Mouse (Mus musculus): Measurements from ENCODE around the gene Denr. TPM values are rescaled to one million over a fixed set of nuclear protein-coding genes. Genes with fewer than 3 reads are reported as not detected.

The Denr gene
- polyA plus RNA-seq, 1 experiment from 2014 or later, result 81.9 TPM

GRCm38 (mm10) chr5:123969216-123969615 lies 62.2 kb downstream of the Denr start:
- peaks cover 24% of the 10 kb centered on the region for H3K27me3 ChIP-seq (replicated peaks)
- ATAC-seq (ENCODE audit: extremely low read depth, insufficient number of reproducible peaks, low FRiP score, low TSS enrichment), result no peak
- no peak overlapping the region for H3K9ac ChIP-seq
- WGBS, result 71% methylated on average over 8 of the region's 8 CpGs
- no peak overlapping the region for H3K27ac ChIP-seq (replicated peaks)
- H3K4me1 ChIP-seq, result peaks cover 12% of the 10 kb centered on the region; the same call in 1 of the 2 replicates
- H3K36me3 ChIP-seq, result no peaks in the 10 kb centered on the region
- no peaks in the 10 kb centered on the region for H3K9me3 ChIP-seq
- no peak overlapping the region for H3K4me2 ChIP-seq
- H3K4me3 ChIP-seq, result no peak overlapping the region

DNA sequence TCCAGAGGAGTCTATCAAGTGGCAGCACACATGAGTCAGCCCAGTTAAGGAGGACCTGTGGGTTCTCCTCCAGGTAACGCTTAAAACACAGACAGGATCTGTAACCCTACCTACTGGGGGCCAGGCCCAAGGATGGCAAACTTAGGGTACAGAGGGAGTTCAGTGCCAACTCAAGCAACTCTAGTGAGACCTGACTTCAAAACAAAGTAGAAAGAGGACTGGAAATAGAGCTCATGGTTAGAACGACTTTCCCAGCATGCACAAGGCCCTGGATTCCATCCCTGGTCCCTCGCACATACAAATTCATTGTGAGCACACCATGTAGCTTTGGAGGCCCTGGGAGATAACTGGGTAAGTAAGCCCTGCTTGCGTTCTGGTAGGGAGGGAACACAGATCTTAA lies 63.6 kb downstream of the Denr start:
- 74% methylated on average over 4 of the region's 4 CpGs for WGBS
- no peak overlapping the region for H3K4me2 ChIP-seq
- no peak overlapping the region for H3K4me3 ChIP-seq
- H3K27ac ChIP-seq (replicated peaks), result no peak overlapping the region
- H3K4me1 ChIP-seq, result peaks cover 17% of the 10 kb centered on the region
- peaks cover 36% of the 10 kb centered on the region for H3K27me3 ChIP-seq (replicated peaks)
- no peak overlapping the region for H3K9ac ChIP-seq
- no peaks in the 10 kb centered on the region for H3K9me3 ChIP-seq
- no peaks in the 10 kb centered on the region for H3K36me3 ChIP-seq
- no peak for ATAC-seq (ENCODE audit: extremely low read depth, insufficient number of reproducible peaks, low FRiP score, low TSS enrichment)

GRCm38 (mm10) chr5:123972453-123972852 lies 65.5 kb downstream of the Denr start:
- Histone ChIP-seq H3K27ac (replicated peaks) (no peak overlapping the region), H3K4me2 (no peak overlapping the region), H3K4me1 (peaks cover 24% of the 10 kb centered on the region), H3K9ac (no peak overlapping the region), H3K9me3 (no peaks in the 10 kb centered on the region), H3K4me3 (no peak overlapping the region), H3K27me3 (replicated peaks) (peaks cover 55% of the 10 kb centered on the region), H3K36me3 (no peaks in the 10 kb centered on the region)
- no peak for ATAC-seq (ENCODE audit: extremely low read depth, insufficient number of reproducible peaks, low FRiP score, low TSS enrichment)
- 65% methylated on average over 6 of the region's 6 CpGs for WGBS

DNA sequence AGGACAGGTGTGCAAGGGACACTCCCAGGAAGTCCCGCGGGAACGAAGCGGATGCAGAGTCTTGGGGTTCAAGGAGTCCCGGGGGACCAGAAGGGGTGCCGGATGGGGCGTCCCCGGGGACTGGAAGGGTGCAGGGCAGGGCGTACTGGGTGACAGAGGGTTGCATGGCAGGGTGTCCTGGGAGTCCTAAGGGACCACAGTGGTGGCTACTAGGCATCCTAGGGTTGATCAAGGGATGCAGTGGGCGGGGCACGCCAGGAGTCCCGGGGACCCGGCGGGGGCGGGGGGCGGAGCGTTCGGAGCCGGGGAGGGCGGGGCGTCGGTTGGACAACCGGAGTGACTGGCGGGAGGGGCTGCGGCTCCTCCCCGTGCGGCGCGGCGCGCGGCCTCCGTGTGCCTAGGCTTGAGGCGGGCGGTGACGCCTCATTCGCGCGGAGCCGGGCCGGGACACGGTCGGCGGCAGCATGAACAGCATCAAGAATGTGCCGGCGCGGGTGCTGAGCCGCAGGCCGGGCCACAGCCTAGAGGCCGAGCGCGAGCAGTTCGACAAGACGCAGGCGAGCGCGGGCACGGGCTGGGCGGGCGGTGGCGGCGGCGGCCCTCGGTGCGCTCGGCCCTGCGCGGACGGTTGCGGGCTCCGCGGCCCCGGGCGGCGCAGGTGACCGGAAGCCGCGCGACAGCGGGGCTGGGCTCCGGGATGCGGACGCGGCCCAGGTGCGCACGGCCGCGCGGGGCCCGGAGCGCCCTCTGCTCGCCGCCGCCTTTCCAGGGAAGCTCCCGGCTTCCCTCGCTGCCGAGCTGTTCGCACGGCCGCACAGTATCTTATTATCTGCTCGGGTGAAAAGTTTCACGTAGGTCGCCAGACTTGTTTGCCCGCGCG lies 66.6 kb downstream of the Denr start, which contains the start of gene Hip1r:
TSS of gene Hip1r (plus strand) at position 330 of the 880 bp plus-strand sequence.
- no peaks in the 10 kb centered on the region for H3K9me3 ChIP-seq
- peak within 1 kb of the TSS; percentile 77 for H3K4me3 ChIP-seq
- WGBS, result 2% methylated on average over 86 of the region's 106 CpGs
- ATAC-seq (ENCODE audit: extremely low read depth, insufficient number of reproducible peaks, low FRiP score, low TSS enrichment), result peak; percentile 56
- peak within 1 kb of the TSS; percentile 99 for H3K4me2 ChIP-seq
- peak within 1 kb of the TSS; percentile 15; the same call in 1 of the 2 replicates for H3K27ac ChIP-seq (replicated peaks)
- H3K9ac ChIP-seq, result peak within 1 kb of the TSS; percentile 87
- peaks cover 35% of the 10 kb centered on the region for H3K4me1 ChIP-seq
- no peaks in the 10 kb centered on the region for H3K36me3 ChIP-seq
- H3K27me3 ChIP-seq (replicated peaks), result peaks cover 59% of the 10 kb centered on the region

- Histone ChIP-seq H3K4me2 (peak overlapping the region; percentile 99), H3K4me1 (peaks cover 36% of the 10 kb centered on the region), H3K9ac (peak overlapping the region; percentile 87), H3K27ac (replicated peaks) (peak overlapping the region; percentile 15; the same call in 1 of the 2 replicates), H3K36me3 (no peaks in the 10 kb centered on the region), H3K27me3 (replicated peaks) (peaks cover 59% of the 10 kb centered on the region), H3K4me3 (peak overlapping the region; percentile 77), H3K9me3 (no peaks in the 10 kb centered on the region)
- under 1% methylated on average over 14 of the region's 14 CpGs for WGBS
- ATAC-seq (ENCODE audit: extremely low read depth, insufficient number of reproducible peaks, low FRiP score, low TSS enrichment), result no peak
Measured at GRCm38 (mm10) chr5:123974179-123974485, 67.2 kb downstream of the Denr start.

- Histone ChIP-seq H3K4me1 (peaks cover 41% of the 10 kb centered on the region), H3K27ac (replicated peaks) (no peak overlapping the region), H3K36me3 (no peaks in the 10 kb centered on the region), H3K4me2 (peak overlapping the region; percentile 99), H3K9me3 (no peaks in the 10 kb centered on the region), H3K27me3 (replicated peaks) (peaks cover 59% of the 10 kb centered on the region), H3K9ac (peak overlapping the region; percentile 87), H3K4me3 (peak overlapping the region; percentile 77)
- ATAC-seq (ENCODE audit: extremely low read depth, insufficient number of reproducible peaks, low FRiP score, low TSS enrichment), result no peak
- 43% methylated on average over 11 of the region's 11 CpGs for WGBS
Measured at GRCm38 (mm10) chr5:123974616-123975111, 67.7 kb downstream of the Denr start.

DNA sequence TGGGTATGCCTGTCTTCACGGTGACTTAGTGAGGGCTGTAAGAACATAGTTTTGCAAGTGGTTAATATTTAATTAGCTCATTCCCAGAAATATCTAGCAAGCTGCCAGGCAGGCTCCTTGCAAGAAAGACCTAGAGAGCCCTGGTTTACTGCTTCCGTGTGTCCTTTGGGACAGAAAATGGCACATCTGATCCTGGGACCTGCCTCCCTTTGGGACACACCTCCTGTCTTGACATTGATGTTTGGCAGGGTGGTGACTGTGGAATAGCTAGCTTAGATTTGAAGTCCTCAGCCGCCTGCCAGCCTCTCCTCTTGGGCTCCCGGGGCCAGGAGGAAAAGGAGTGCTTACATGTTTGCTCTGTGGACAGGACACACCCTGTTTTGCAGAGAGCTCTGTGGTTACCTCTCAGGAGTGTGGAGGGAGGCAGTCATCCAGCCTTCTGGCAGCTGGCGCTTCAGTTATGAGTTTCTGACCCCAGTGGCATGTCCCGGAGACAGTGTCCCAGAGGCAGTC lies 68.7 kb downstream of the Denr start:
- H3K27ac ChIP-seq (replicated peaks), result no peak overlapping the region
- no peak overlapping the region for H3K4me2 ChIP-seq
- H3K27me3 ChIP-seq (replicated peaks), result peaks cover 56% of the 10 kb centered on the region
- WGBS, result 49% methylated on average over 6 of the region's 6 CpGs
- H3K4me3 ChIP-seq, result no peak overlapping the region
- H3K4me1 ChIP-seq, result peaks cover 52% of the 10 kb centered on the region
- no peaks in the 10 kb centered on the region for H3K9me3 ChIP-seq
- no peak for ATAC-seq (ENCODE audit: extremely low read depth, insufficient number of reproducible peaks, low FRiP score, low TSS enrichment)
- peak overlapping the region; percentile 52; the same call in 1 of the 2 replicates for H3K9ac ChIP-seq
- H3K36me3 ChIP-seq, result no peaks in the 10 kb centered on the region

DNA sequence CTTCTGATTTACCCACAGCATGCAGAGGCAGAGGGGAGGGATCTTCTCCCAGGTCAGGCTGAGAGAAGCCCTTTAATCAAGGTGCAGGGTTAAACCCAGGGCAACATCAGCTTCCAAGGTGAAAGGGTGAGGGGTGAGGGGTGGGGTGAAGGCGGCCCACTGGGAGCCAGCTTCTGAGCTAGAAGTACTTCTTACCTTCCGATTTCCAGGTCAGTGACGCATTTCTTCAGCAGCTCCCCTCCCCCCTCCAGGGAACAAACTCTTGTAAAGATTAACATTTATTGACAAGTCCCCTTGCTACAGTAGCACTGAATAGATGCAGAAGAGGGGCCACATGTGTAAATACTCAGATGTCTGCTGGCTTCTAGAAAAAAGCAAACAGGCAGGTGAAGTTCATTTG lies 70.3 kb downstream of the Denr start:
- H3K4me2 ChIP-seq, result no peak overlapping the region
- peaks cover 48% of the 10 kb centered on the region for H3K27me3 ChIP-seq (replicated peaks)
- H3K36me3 ChIP-seq, result no peaks in the 10 kb centered on the region
- H3K9ac ChIP-seq, result no peak overlapping the region
- no peak overlapping the region for H3K4me3 ChIP-seq
- no peak for ATAC-seq (ENCODE audit: extremely low read depth, insufficient number of reproducible peaks, low FRiP score, low TSS enrichment)
- no peak overlapping the region for H3K27ac ChIP-seq (replicated peaks)
- 60% methylated on average over 3 of the region's 3 CpGs for WGBS
- H3K9me3 ChIP-seq, result no peaks in the 10 kb centered on the region
- peaks cover 67% of the 10 kb centered on the region for H3K4me1 ChIP-seq

- no peak overlapping the region for H3K4me3 ChIP-seq
- peak overlapping the region; percentile 4; the same call in 1 of the 2 replicates for H3K9ac ChIP-seq
- H3K4me2 ChIP-seq, result no peak overlapping the region
- peaks cover 75% of the 10 kb centered on the region for H3K4me1 ChIP-seq
- H3K36me3 ChIP-seq, result no peaks in the 10 kb centered on the region
- H3K27me3 ChIP-seq (replicated peaks), result peaks cover 39% of the 10 kb centered on the region
- H3K27ac ChIP-seq (replicated peaks), result no peak overlapping the region
- WGBS, result 63% methylated on average over 5 of the region's 5 CpGs
- ATAC-seq (ENCODE audit: extremely low read depth, insufficient number of reproducible peaks, low FRiP score, low TSS enrichment), result no peak
- H3K9me3 ChIP-seq, result no peaks in the 10 kb centered on the region
Measured at GRCm38 (mm10) chr5:123978131-123978530, 71.2 kb downstream of the Denr start.
